Mouse (Mus musculus): ENCODE results near the gene Parp16. TPM values are rescaled to one million over a fixed set of nuclear protein-coding genes. Genes with fewer than 3 reads are reported as not detected.
"Not testable (repeated sequence)": the region's sequence is repeated elsewhere in the genome, so short reads cannot be mapped to it uniquely, and the experiment has no call there.

Gene Parp16
- polyA plus RNA-seq, 1 experiment from 2014 or later, result 8.3 TPM

GRCm38 (mm10) chr9:65220398-65220797, 25.2 kb downstream of the Parp16 start:
- not testable (repeated sequence) for H3K9me3 ChIP-seq; H3K27ac ChIP-seq (replicated peaks); H3K4me3 ChIP-seq; DNase-seq (ENCODE audit: low spot score); H3K36me3 ChIP-seq (replicated peaks); H3K27me3 ChIP-seq (replicated peaks; ENCODE audit: low read depth, poor library complexity, severe bottlenecking)
- WGBS, result 53% methylated on average over 3 of the region's 3 CpGs
- H3K4me1 ChIP-seq, result peaks cover 23% of the 10 kb centered on the region

GRCm38 (mm10) chr9:65223927-65224326, 28.8 kb downstream of the Parp16 start:
- Histone ChIP-seq H3K27me3 (replicated peaks; ENCODE audit: low read depth, poor library complexity, severe bottlenecking) (no peaks in the 10 kb centered on the region), H3K9me3 (no peaks in the 10 kb centered on the region)
- WGBS, result 87% methylated on average over 6 of the region's 6 CpGs

GRCm38 (mm10) chr9:65225795-65226194, 30.6 kb downstream of the Parp16 start:
- peaks cover 19% of the 10 kb centered on the region for H3K36me3 ChIP-seq (replicated peaks)
- no peaks in the 10 kb centered on the region for H3K27me3 ChIP-seq (replicated peaks; ENCODE audit: low read depth, poor library complexity, severe bottlenecking)
- whole genome bisulfite sequencing, result 33% methylated on average over 4 of the region's 4 CpGs
- no peaks in the 10 kb centered on the region for H3K4me1 ChIP-seq
- H3K4me3 ChIP-seq, result no peak overlapping the region
- no peak overlapping the region for H3K27ac ChIP-seq (replicated peaks)
- DNase-seq (ENCODE audit: low spot score), result no peak
- H3K9me3 ChIP-seq, result no peaks in the 10 kb centered on the region

More at GRCm38 (mm10) chr9:65223927-65224326, 28.8 kb downstream of the Parp16 start:
- no peak for DNase-seq (ENCODE audit: low spot score)
- Histone ChIP-seq H3K36me3 (replicated peaks) (0 out of 2 replicates have a peak, but pooled peaks cover 7% of the 10 kb centered on the region), H3K4me3 (no peak overlapping the region), H3K27ac (replicated peaks) (no peak overlapping the region), H3K4me1 (no peaks in the 10 kb centered on the region)

GRCm38 (mm10) chr9:65230250-65230649, 35.1 kb downstream of the Parp16 start:
- Histone ChIP-seq H3K27ac (replicated peaks) (no peak overlapping the region), H3K27me3 (replicated peaks; ENCODE audit: low read depth, poor library complexity, severe bottlenecking) (no peaks in the 10 kb centered on the region), H3K36me3 (replicated peaks) (peaks cover 25% of the 10 kb centered on the region), H3K4me3 (no peak overlapping the region), H3K9me3 (no peaks in the 10 kb centered on the region), H3K4me1 (peaks cover 3% of the 10 kb centered on the region; the same call in 1 of the 2 replicates)
- no peak for DNase-seq (ENCODE audit: low spot score)
- 73% methylated on average over 6 of the region's 6 CpGs for WGBS

GRCm38 (mm10) chr9:65231284-65231683, 36.1 kb downstream of the Parp16 start:
- 51% methylated on average over 8 of the region's 8 CpGs for WGBS
- H3K27ac ChIP-seq (replicated peaks), result no peak overlapping the region
- DNase-seq (ENCODE audit: low spot score), result peak; percentile 24

GRCm38 (mm10) chr9:65233243-65233985, 38.3 kb downstream of the Parp16 start:
- whole genome bisulfite sequencing, result 90% methylated on average over 9 of the region's 9 CpGs

More at GRCm38 (mm10) chr9:65231284-65231683, 36.1 kb downstream of the Parp16 start:
- Histone ChIP-seq H3K4me3 (no peak overlapping the region), H3K36me3 (replicated peaks) (peaks cover 26% of the 10 kb centered on the region), H3K27me3 (replicated peaks; ENCODE audit: low read depth, poor library complexity, severe bottlenecking) (no peaks in the 10 kb centered on the region), H3K4me1 (peaks cover 3% of the 10 kb centered on the region; the same call in 1 of the 2 replicates), H3K9me3 (no peaks in the 10 kb centered on the region)

GRCm38 (mm10) chr9:65234734-65235133, 39.6 kb downstream of the Parp16 start:
- H3K36me3 ChIP-seq (replicated peaks), result peaks cover 25% of the 10 kb centered on the region
- WGBS, result 71% methylated on average over 3 of the region's 3 CpGs

More at GRCm38 (mm10) chr9:65233243-65233985, 38.3 kb downstream of the Parp16 start:
- H3K4me3 ChIP-seq, result no peak overlapping the region
- H3K9me3 ChIP-seq, result no peaks in the 10 kb centered on the region
- no peak overlapping the region for H3K27ac ChIP-seq (replicated peaks)
- peaks cover 3% of the 10 kb centered on the region; the same call in 1 of the 2 replicates for H3K4me1 ChIP-seq
- peaks cover 29% of the 10 kb centered on the region for H3K36me3 ChIP-seq (replicated peaks)
- H3K27me3 ChIP-seq (replicated peaks; ENCODE audit: low read depth, poor library complexity, severe bottlenecking), result no peaks in the 10 kb centered on the region
- no peak for DNase-seq (ENCODE audit: low spot score)

GRCm38 (mm10) chr9:65235601-65236000, 40.4 kb downstream of the Parp16 start:
- 53% methylated on average over 1 of the region's 1 CpGs for WGBS
- Histone ChIP-seq H3K36me3 (replicated peaks) (peaks cover 17% of the 10 kb centered on the region; the same call in 1 of the 2 replicates), H3K27me3 (replicated peaks; ENCODE audit: low read depth, poor library complexity, severe bottlenecking) (no peaks in the 10 kb centered on the region), H3K4me3 (no peak overlapping the region), H3K9me3 (no peaks in the 10 kb centered on the region), H3K27ac (replicated peaks) (no peak overlapping the region), H3K4me1 (peaks cover 7% of the 10 kb centered on the region; the same call in 1 of the 2 replicates)
- DNase-seq (ENCODE audit: low spot score), result no peak

More at GRCm38 (mm10) chr9:65234734-65235133, 39.6 kb downstream of the Parp16 start:
- Histone ChIP-seq H3K9me3 (no peaks in the 10 kb centered on the region), H3K27ac (replicated peaks) (no peak overlapping the region), H3K27me3 (replicated peaks; ENCODE audit: low read depth, poor library complexity, severe bottlenecking) (no peaks in the 10 kb centered on the region), H3K4me1 (peaks cover 3% of the 10 kb centered on the region; the same call in 1 of the 2 replicates), H3K4me3 (no peak overlapping the region)
- DNase-seq (ENCODE audit: low spot score), result no peak

GRCm38 (mm10) chr9:65237616-65238015, 42.5 kb downstream of the Parp16 start:
- Histone ChIP-seq H3K27ac (replicated peaks) (no peak overlapping the region), H3K4me1 (0 out of 2 replicates have a peak, but pooled peaks cover 4% of the 10 kb centered on the region), H3K36me3 (replicated peaks) (peaks cover 17% of the 10 kb centered on the region; the same call in 1 of the 2 replicates), H3K9me3 (no peaks in the 10 kb centered on the region), H3K4me3 (no peak overlapping the region), H3K27me3 (replicated peaks; ENCODE audit: low read depth, poor library complexity, severe bottlenecking) (no peaks in the 10 kb centered on the region)
- WGBS, result 87% methylated on average over 11 of the region's 11 CpGs
- no peak for DNase-seq (ENCODE audit: low spot score)

GRCm38 (mm10) chr9:65238191-65238760, 43.1 kb downstream of the Parp16 start:
- 82% methylated on average over 13 of the region's 13 CpGs for WGBS
- Histone ChIP-seq H3K36me3 (replicated peaks) (peaks cover 17% of the 10 kb centered on the region; the same call in 1 of the 2 replicates), H3K9me3 (no peaks in the 10 kb centered on the region), H3K4me3 (no peak overlapping the region), H3K4me1 (peaks cover 9% of the 10 kb centered on the region), H3K27ac (replicated peaks) (no peak overlapping the region), H3K27me3 (replicated peaks; ENCODE audit: low read depth, poor library complexity, severe bottlenecking) (no peaks in the 10 kb centered on the region)
- DNase-seq (ENCODE audit: low spot score), result no peak

GRCm38 (mm10) chr9:65239176-65239575, 44.0 kb downstream of the Parp16 start:
- no peaks in the 10 kb centered on the region for H3K27me3 ChIP-seq (replicated peaks; ENCODE audit: low read depth, poor library complexity, severe bottlenecking)
- no peak for DNase-seq (ENCODE audit: low spot score)
- no peaks in the 10 kb centered on the region for H3K9me3 ChIP-seq
- H3K27ac ChIP-seq (replicated peaks), result no peak overlapping the region
- WGBS, result 91% methylated on average over 4 of the region's 4 CpGs
- peaks cover 17% of the 10 kb centered on the region; the same call in 1 of the 2 replicates for H3K36me3 ChIP-seq (replicated peaks)
- peaks cover 18% of the 10 kb centered on the region for H3K4me1 ChIP-seq
- no peak overlapping the region for H3K4me3 ChIP-seq

GRCm38 (mm10) chr9:65239731-65240130, 44.6 kb downstream of the Parp16 start:
- 90% methylated on average over 5 of the region's 5 CpGs for WGBS
- Histone ChIP-seq H3K4me1 (peaks cover 21% of the 10 kb centered on the region), H3K9me3 (no peaks in the 10 kb centered on the region), H3K27me3 (replicated peaks; ENCODE audit: low read depth, poor library complexity, severe bottlenecking) (no peaks in the 10 kb centered on the region), H3K4me3 (no peak overlapping the region), H3K27ac (replicated peaks) (no peak overlapping the region), H3K36me3 (replicated peaks) (peaks cover 13% of the 10 kb centered on the region; the same call in 1 of the 2 replicates)
- DNase-seq (ENCODE audit: low spot score), result no peak
